Mouse (Mus musculus) cerebellum, adult 2 months (tissue): ENCODE measurements around the gene Mrps5. TPM values are rescaled to one million over a fixed set of nuclear protein-coding genes. Genes with fewer than 3 reads are reported as not detected.

Experiments
- DNase-seq, 2 experiments: peaks; one replicate each; pipeline ENCODE4 v3.0.0; 2021
- H3K27ac ChIP-seq: fragments of 200-500 bp; 2 replicates; pipeline ENCODE4 v1.5.1; 2012; ENCODE audit warnings: low read length, control low read depth, inconsistent platforms; ENCODE audit not compliant: insufficient read depth
- H3K27me3 ChIP-seq: fragments of 200-500 bp; 2 replicates; pipeline ENCODE4 v1.6.1; 2012; ENCODE audit warnings: inconsistent platforms, mild to moderate bottlenecking, low read length, moderate library complexity; ENCODE audit not compliant: control insufficient read depth, insufficient read depth
- H3K4me1 ChIP-seq: fragments of 200-500 bp; 2 replicates; pipeline ENCODE4 v1.6.1; 2011; ENCODE audit warnings: low read length; ENCODE audit not compliant: control insufficient read depth, insufficient read depth
- H3K4me3 ChIP-seq: fragments of 200-500 bp; replicated peaks from 2 replicates; pipeline ENCODE3; 2011; ENCODE audit warnings: mild to moderate bottlenecking, low read depth, low read length, control low read depth; ENCODE audit not compliant: insufficient read depth
- CTCF ChIP-seq: fragments of 200-500 bp; IDR thresholded peaks from 2 replicates; pipeline ENCODE4 v1.5.1; 2011; ENCODE audit warnings: low read depth, mild to moderate bottlenecking, control low read depth, low read length, moderate library complexity, borderline replicate concordance; ENCODE audit not compliant: insufficient read depth
- POLR2A ChIP-seq: fragments of 200-500 bp; IDR thresholded peaks from 2 replicates; pipeline ENCODE4 v1.6.1; 2011; ENCODE audit warnings: low read length, control low read depth, borderline replicate concordance; ENCODE audit not compliant: insufficient read depth
- WGBS: fragments of 180-500 bp; shearing (Covaris S2); methylation state at CpG from one replicate; pipeline ENCODE4 v1.1.7; 2018; 5-methylcytosine and 5-hydroxymethylcytosine counted together
- polyA plus RNA-seq: library from polyadenylated mRNA; depleted of rRNA; stranded (reverse); fragments of >200 nt; gene quantifications from 2 replicates; pipeline ENCODE4 v1.2.3, GENCODE M21; 2012

Gene Mrps5
- polyA plus RNA-seq, 1 experiment: 97.3 TPM

DNA sequence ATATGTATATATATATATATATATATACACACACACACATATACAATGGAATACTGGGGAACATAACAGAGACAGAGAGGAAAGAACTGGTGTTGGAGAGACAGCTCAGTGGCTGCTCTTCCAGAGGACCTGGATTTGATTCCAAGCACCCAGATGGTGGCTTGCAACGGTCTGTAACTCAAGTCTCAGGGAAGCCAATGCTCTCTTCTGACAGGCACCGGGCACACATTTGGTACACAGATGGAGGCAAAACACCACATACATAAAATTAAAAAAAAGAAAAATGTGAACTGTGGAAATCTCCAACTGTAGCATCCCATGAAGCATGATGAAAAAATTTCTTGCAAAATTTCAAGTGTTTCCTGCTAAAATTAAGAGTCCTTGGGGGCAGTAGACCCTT lies 37.8 kb downstream of the Mrps5 start:
- H3K4me1 ChIP-seq: peaks cover 6% of the 10 kb centered on the region
- TF ChIP-seq POLR2A (no peak), CTCF (no peak)
- H3K27ac ChIP-seq: no peak overlapping the region
- H3K4me3 ChIP-seq: no peak overlapping the region
- H3K27me3 ChIP-seq: no peaks in the 10 kb centered on the region
- no peak for DNase-seq
- 48% methylated on average over 2 of the region's 2 CpGs for WGBS

DNA sequence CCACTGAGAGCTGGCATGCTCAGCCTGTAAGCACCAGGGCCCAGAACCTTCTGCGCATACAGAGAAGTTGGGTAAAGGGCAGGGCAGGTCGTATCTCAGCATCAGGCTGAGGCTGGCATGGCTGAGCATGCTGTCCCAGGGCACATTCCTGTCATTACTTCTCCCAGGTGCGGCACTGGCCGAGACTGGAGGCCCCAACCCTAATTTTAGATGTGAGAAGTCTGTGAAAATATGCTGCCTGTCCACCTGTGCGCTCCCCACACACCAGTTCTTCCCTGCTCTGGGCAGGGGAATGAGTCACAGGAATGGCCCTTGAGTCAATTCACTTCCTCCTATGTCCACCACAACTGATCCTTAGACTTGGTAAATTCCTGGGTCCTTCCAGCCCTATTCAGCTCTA lies 38.6 kb downstream of the Mrps5 start:
- no peak for DNase-seq
- Histone ChIP-seq H3K27ac (no peak overlapping the region), H3K4me3 (no peak overlapping the region), H3K4me1 (peaks cover 6% of the 10 kb centered on the region), H3K27me3 (no peaks in the 10 kb centered on the region)
- WGBS: 68% methylated on average over 5 of the region's 5 CpGs
- TF ChIP-seq CTCF (no peak), POLR2A (no peak)

DNA sequence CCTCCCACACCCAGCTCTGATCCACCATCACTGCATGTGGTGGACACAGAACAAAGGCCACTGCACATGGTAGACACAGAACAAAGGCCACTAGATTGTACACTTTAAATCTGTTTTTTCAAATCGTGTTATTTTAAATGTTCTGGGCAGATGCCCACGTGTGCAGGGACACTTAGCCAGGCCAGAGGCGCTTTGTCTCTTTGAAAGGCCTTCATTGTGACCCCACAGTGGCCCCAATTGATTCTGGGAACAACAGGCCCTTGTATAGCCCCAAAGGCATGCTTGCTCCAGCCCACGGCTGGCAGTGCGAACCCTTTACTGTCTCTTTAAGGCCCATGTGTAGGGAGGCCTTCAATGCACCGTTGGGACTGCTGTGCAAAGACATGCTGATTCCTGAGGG lies 40.3 kb downstream of the Mrps5 start:
- H3K27ac ChIP-seq: no peak overlapping the region
- TF ChIP-seq POLR2A (no peak), CTCF (no peak)
- WGBS: 56% methylated on average over 6 of the region's 6 CpGs
- DNase-seq: peak in 1 of 2 experiments; percentile 30
- peaks cover 6% of the 10 kb centered on the region for H3K4me1 ChIP-seq
- no peaks in the 10 kb centered on the region for H3K27me3 ChIP-seq
- no peak overlapping the region for H3K4me3 ChIP-seq

DNA sequence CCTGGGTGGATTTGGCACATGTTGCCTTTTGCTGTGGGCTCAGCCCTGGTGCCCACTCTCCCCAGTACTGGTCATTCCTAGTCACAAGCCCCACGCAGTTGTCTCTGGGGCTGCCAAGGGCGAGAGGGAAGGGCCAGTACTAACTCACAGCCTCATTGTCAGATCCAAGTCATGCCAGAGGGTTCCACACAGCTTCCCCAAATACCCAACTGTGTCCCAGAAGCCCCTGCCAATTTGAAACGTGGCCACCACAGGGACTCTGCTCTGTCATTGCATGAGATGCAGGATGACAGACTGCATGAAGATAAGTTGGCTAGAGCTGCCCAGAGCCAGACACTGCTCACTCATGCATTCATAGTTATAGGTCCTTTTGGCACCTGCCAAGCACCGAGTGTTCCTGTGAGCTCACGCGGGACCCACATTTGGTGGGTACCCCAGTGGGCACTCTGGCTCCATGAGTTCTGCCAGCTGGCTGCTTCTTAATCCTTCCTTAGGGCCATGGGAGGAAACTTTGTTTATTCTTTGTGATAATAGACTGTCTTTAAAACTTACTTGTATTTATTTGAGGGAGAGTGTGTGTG lies 41.1 kb downstream of the Mrps5 start:
- peak in 1 of 2 experiments; percentile 47 for DNase-seq
- Histone ChIP-seq H3K4me1 (peaks cover 6% of the 10 kb centered on the region), H3K4me3 (no peak overlapping the region), H3K27me3 (no peaks in the 10 kb centered on the region; the same call in 1 of the 2 replicates), H3K27ac (peak overlapping the region; percentile 35; the same call in 1 of the 2 replicates)
- TF ChIP-seq POLR2A: no peak
- TF ChIP-seq CTCF: no peak
- 6% methylated on average over 6 of the region's 6 CpGs for WGBS

DNA sequence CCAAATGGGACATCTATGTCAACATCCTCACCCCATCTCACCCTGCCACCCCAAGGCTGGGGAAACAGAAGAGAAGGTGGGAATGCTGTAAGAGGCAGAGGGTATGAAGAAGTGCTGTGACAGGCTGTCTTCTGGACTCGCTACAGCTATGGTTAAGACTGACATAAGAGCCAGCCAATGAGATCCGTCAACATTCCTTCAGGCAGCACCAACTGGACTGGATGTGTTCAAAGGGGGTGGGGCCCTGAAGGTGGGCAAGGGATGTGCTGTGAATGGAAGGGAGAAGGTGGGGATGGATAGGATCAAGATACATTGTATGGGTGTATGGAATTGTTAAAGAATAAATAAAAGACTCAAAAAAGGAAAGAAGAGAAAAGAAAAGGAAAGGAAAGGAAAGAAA lies 45.6 kb downstream of the Mrps5 start:
- WGBS: 71% methylated on average over 2 of the region's 2 CpGs
- Histone ChIP-seq H3K27ac (no peak overlapping the region), H3K27me3 (no peaks in the 10 kb centered on the region; the same call in 1 of the 2 replicates), H3K4me1 (peaks cover 6% of the 10 kb centered on the region), H3K4me3 (no peak overlapping the region)
- TF ChIP-seq POLR2A: no peak
- TF ChIP-seq CTCF: no peak
- no peak for DNase-seq

DNA sequence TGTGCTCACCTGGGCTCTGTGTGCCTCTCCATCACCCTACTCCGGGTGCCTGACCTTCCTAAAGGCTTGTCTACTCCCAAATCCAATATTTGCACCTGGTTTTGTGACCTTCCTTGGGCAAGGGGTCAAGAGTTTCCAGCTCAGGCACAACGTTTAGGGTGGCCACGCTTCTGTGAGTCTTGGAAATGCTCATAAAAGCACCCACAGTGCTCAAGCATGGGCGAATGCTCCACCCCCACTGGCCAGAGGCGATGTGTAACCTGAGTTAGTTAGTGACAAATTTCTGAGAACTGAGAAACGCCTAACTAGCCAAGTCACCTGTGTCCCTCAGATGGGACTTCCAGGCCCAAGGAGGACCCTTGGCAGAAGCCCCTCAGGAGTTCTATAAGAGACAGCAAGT lies 48.6 kb downstream of the Mrps5 start:
- DNase-seq: no peak
- Histone ChIP-seq H3K27ac (no peak overlapping the region), H3K4me1 (no peaks in the 10 kb centered on the region), H3K4me3 (no peak overlapping the region), H3K27me3 (no peaks in the 10 kb centered on the region; the same call in 1 of the 2 replicates)
- TF ChIP-seq POLR2A (no peak), CTCF (no peak)
- WGBS: 67% methylated on average over 6 of the region's 6 CpGs

DNA sequence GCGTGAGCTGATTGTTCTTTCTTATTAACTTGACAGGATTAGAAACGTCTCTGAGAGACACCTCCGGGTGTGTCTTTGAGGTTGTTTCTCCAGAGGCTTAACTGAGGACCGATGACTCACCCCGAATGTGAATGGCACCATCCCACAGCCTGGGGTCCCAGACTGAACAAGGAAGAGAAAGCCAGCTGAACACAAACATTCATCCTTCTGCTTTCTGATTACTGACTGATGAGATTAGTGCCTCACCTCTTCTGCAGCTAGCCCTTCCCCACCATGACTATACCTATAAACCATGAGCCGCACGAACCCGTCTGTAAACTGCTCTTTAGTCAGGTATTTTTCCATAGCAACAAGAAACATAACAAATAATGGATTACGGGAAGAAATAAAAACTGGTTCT lies 52.0 kb downstream of the Mrps5 start:
- H3K4me1 ChIP-seq: no peaks in the 10 kb centered on the region
- WGBS: 74% methylated on average over 9 of the region's 9 CpGs

More for the DNA sequence above, 52.0 kb downstream of the Mrps5 start:
- H3K27me3 ChIP-seq: no peaks in the 10 kb centered on the region
- H3K27ac ChIP-seq: no peak overlapping the region
- no peak overlapping the region for H3K4me3 ChIP-seq
- no peak for DNase-seq
- TF ChIP-seq CTCF (no peak), POLR2A (no peak)
